Mouse (Mus musculus) liver, embryonic 14.5 days (tissue): ENCODE measurements around the gene Hal.

Experiments
- CTCF ChIP-seq: IDR thresholded peaks from 2 replicates; pipeline ENCODE4 v1.5.1; 2016; ENCODE audit warnings: antibody characterized with exemption, low read depth, control low read depth
- EP300 ChIP-seq: IDR thresholded peaks from 2 replicates; pipeline ENCODE4 v1.6.1; 2016; ENCODE audit warnings: antibody characterized with exemption, low read depth

DNA sequence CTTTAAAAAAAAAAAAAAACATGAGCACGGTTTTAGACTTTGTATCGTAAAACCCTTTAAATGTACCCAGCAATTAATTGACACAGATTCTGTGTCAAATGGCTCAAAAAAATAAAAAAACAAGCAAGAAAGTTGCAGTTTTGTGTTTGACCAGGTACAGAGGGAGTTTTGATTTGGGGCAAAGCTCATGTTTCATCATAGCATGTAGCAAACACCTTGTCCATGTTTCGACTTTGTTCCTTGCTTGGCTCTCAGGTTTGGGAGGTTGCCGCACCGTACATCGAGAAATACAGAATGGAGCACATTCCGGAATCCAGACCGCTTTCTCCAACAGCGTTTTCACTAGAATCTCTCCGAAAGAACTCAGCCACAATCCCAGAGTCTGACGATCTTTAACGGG is 27.4 kb downstream of the Hal start:
- TF ChIP-seq CTCF (no peak), EP300 (no peak)
